Mouse (Mus musculus): ENCODE measurements around the gene Klhdc7a.

Klhdc7a gene

DNA sequence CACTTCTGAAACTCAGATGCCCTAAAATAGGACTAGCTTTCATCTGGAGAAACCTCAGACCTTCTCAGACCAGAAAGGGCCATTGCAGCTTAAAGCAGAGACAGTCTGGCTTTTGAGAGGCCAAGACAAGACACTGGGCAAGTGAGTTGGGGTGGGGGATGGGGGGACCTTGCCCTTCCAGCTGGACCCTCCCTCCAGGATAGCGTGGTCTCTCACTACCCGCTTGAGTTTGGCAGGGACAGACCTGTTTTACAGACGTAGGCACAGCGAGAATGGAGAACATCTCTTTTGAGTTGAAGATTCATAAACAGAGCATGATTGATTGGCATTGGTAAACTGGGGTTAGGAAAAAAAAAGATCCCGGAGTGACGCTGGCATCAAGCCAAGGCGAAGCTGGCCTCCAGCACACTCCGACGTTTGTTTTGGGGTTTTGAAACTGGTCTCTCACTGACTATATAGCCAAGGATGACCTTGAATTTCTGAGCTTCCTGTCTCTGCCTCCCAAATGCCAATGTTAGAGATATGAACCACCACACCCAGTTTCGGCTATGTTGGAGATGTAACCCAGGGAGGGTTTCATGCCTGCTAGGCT is 7.0 kb downstream of the Klhdc7a start:
- DNase-seq (ENCODE audit: low spot score in 2 of 2): no peak

DNA sequence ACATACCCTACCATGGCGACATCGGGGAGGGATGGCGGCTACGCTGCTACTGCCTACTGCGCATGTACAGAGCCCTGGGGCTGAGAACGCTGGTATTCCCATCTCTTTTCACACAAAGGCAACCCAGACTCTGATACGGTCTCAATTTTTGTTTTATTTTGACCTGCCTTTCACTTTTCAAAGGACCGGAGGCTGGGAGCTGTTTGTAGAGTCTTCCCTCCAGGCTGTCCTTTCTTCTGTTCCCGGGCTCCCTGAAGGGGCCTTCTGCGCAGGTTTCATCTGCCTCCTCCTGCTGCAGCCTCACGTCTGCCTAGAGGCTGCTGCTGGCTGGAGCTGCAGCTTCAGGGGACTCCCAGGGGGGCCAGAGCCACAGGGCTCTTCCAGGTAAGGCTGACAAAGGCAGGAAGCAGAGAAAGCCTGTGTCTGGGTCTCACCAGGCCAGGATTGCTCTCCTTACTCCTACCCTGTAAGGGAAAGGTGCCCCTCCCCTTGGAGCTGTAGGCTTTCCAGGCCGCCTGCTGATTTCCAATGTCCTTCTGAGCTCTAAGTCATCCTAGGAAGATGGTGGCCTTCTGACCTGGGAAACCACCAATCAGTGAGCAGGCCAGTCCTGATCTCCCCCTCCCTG is 7.6 kb downstream of the Klhdc7a start:
- DNase-seq (ENCODE audit: low spot score in 2 of 2): no peak

DNA sequence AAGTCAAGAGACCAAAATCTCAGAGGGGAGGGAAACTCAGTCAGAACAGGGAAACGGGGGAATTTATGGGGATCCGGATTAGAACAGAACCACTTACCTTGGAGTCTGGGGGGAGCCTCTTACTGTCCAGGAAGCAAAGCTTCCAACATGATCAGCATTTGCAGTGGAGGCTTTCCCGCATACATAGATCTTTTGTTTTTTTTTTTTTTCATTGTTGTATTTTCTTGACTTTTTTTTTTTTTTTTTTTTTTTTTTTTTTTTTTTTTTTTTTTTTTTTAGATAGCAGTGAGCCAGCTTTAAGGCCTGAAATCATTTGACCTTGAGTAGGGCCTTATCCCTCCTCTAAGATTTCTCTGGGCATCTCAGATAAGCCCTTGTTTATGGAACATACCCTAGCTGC is 8.6 kb downstream of the Klhdc7a start:
- DNase-seq (ENCODE audit: low spot score in 2 of 2): no peak

DNA sequence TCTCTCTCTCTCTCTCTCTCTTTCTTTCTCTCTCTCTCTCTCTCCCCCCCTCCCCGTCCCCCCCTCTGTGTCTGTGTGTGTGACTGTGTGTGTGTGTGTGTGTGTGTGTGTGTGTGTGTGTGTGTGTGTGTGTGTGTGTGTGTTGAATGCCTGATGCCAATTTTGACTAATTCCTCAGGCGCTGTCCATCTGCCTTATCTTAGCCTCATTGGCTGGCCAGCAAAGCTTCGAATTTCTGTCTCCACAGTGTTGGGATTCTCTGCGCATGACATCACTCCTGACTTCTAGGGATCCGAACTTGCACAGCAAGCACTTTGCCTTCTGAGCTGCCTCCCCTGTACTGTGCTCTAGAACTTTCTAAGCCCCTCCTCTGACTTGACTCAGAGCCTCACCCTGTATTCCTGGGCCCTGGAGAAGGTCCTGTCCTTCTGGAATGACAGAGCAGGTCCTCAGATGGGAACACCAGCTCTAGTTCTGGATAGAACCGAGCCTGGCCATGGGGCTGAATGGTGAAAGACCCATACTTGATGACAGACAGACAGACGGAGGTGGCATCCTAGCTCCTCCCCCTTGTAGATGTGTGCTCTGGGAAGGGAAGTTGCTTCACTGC is 16.8 kb downstream of the Klhdc7a start:
- no peak for DNase-seq (ENCODE audit: low spot score in 2 of 2)

DNA sequence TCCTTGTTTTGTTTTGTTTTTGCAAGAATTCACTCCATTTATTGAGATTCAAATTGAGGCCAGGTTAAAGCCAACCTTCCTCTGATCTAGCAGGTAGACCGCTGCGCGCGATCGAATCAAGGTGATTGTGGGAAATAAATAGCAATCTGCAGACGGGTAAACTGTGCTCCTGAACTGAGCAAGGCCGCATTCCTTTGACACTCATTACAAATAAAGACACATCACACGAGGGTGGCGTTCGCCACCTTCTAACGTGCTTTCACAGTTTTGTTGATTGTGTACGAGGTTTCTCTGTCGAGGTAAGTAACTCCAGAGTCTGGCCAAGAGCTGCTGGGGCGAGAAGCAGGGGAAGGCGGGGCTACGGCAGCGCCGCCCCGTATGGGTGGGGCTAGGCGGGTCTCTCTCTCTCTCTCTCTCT is 17.4 kb downstream of the Klhdc7a start:
- no peak for DNase-seq (ENCODE audit: low spot score in 2 of 2)

DNA sequence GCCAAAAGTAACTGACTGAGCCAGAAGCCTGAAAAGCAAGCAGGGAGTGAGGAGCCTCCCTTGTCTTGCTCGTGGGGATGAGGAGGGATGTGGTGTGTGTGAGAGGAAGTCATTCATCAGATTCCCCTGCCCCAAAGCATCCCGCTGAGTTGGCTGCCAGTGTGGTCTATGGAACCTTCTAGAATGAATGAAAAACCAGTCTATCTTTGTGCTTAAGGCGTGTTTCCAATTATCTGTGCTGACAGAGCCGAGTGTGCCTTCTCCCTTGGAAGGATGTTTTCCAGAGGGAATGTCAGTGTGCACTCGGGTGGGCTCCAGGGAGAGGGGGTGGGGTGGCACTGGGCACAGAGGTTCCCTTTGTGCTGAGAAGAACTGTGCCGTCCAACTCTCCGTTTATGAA is 19.2 kb downstream of the Klhdc7a start:
- DNase-seq (ENCODE audit: low spot score in 2 of 2): no peak

DNA sequence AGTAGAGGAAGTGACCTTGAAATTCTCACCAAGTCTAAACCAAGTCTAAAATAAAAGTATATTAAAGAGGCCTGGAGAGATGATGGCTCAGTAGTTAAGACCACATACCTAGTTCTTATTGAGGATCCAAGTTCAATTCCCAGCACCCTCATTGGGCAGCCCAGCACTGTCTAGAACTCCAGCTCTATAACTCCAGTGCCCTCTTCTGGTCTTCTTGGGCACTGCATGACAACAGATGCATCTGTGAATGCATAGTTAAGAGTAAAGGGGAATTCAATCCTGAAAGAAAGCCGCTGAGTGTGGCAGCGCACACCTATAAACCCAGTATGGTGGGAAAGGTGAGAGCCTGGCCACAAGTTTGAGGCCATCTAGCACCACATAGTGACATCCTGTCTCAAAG is 20.5 kb downstream of the Klhdc7a start:
- no peak for DNase-seq (ENCODE audit: low spot score in 2 of 2)

DNA sequence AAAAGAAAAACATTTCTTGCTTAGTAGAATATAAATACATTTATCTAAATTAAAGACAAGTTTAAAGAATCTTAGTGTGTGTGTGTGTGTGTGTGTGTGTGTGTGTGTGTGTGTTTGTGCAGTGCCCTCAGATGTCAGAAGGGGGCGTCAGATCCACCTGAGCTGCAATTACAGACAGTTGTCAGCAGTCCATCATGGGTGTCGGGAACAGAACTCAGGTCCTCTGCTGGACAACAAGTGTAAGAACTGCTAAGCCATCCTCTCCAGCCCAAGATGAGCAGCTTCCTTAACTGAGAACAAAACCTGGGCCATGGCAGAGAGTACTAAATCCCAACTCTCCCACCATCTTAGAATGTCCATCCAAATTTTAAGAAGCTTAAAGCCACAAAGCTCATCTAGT is 26.0 kb downstream of the Klhdc7a start:
- no peak for DNase-seq (ENCODE audit: low spot score in 2 of 2)

DNA sequence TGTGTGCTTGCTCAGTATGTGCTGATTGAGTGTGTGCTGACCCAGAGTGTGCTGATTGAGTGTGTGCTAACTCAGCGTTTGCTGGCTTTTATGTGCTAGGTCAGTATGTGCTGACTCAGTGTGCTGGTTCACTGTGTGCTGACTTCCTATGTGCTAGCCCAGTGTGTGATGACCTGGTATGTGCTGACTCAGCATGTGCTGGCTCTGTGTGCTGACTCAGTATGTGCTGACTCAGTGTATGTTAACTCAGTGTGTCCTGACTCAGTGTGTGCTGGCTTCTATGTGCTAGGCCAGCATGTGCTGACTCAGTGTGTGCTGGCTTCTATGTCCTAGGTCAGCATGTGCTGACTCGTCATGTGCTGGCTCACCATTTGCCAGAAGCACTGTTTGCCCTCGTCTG is 32.3 kb downstream of the Klhdc7a start:
- DNase-seq (ENCODE audit: low spot score in 2 of 2): no peak

DNA sequence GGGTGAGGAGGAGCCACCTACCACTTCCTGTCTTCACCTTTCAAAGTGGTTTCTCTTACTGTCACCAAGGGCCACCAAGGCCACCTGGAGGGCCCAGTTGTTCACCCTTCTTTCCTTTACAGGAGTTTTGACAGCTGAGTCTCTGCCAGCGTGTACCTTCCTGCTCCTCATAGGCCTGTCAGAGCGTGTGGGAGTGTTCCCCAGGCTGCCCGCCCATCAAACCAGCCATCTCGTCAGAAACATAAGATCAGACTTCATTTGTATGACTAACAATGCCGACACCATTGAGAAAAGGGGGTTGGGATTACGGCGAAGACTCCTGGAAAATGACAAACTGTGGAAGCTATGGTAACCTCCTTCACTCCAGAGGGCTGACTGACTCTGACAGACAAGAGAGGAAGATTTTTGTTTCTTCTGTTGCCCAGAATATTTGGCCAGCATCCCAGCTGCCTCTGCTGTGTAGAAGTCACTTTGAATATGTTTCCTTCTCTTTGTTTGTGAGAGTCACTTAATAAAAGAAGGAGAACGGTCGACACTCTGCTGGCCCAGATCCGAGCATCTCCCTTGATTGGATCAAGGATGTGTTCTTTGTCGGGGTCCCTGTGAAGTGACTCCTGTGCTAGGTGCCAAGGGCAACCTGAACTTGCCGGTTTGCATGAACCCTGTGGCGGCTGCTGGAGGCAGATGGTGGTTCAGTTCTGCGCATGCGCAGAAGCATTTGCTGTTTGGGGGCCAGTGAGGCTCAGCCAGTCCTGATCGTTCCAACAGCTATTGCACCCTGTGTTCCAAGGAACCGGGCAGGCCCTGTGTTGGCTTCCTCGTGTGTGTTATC is 34.6 kb downstream of the Klhdc7a start:
- no peak for DNase-seq (ENCODE audit: low spot score in 2 of 2)

DNA sequence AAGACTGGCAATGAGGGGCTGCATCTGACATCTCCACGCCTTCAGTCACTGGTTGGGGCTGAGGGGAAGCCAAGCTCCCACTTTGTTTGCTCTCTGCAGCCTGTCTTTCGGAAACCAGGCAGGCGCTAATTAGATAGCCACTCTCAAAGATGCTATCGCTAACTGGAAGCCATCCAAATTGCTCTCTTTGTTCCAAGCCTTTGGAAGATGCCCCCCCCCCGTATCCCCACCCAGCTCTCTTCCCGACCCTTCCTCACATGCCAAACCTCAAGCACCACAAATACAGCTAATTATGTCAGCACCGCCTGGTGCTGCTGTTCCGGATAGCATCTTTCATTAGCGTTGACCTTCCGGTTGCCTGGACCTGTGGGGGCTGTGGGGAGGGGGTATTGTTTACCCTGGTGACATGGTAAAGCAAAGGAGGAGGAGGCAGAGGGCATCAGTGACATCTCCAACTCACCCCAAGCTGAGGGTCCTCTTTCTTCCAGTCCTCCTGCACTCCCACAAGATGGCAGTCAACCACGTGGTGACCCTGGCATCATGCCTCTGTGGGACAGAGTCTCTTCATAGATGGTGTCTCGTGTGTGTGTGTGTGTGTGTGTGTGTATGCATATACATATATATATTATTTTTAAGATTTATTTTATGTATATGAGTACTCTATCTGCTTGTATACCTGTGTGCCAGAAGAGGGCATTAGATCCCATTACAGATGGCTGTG is 35.9 kb downstream of the Klhdc7a start:
- no peak for DNase-seq (ENCODE audit: low spot score in 2 of 2)

DNA sequence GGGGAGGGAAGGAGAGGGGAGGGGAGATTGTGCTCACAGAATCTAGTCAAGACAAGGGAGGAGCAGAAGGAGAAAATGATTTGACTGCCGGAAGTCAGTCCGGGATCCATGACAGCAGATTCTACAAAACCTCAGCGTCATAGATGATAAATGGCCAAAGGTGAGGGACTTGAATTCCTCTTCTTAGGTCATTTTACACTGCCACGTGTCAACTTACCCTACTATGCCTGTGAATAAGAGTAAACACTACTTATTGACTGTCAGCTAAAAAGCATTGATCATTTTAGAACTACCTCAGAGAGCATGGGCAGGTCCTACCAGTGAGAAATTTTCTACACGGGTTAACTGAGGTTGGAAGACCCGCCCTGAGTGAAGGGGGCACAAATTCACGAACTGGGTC is 36.9 kb downstream of the Klhdc7a start:
- DNase-seq (ENCODE audit: low spot score in 2 of 2): no peak

DNA sequence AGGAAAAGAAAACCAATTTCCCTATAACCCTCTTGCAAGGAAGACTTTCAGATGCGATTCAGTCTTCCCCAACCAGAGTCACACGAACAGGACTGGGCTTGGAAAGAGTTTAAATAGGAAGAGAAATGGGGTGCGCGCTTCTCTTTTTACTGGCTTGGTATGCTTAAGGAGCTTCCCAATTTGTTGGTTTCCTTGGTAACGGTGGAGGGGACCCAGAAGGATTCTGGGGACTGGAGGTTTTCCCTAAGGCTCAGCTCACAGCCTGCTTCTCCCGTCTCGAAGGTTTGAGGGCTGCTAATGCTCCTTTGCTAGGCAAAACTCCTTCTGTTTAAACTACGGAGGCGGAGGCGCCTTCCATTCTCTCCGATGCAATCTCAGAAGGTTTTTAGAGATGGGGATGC is 41.7 kb downstream of the Klhdc7a start:
- DNase-seq (ENCODE audit: low spot score in 2 of 2): no peak

DNA sequence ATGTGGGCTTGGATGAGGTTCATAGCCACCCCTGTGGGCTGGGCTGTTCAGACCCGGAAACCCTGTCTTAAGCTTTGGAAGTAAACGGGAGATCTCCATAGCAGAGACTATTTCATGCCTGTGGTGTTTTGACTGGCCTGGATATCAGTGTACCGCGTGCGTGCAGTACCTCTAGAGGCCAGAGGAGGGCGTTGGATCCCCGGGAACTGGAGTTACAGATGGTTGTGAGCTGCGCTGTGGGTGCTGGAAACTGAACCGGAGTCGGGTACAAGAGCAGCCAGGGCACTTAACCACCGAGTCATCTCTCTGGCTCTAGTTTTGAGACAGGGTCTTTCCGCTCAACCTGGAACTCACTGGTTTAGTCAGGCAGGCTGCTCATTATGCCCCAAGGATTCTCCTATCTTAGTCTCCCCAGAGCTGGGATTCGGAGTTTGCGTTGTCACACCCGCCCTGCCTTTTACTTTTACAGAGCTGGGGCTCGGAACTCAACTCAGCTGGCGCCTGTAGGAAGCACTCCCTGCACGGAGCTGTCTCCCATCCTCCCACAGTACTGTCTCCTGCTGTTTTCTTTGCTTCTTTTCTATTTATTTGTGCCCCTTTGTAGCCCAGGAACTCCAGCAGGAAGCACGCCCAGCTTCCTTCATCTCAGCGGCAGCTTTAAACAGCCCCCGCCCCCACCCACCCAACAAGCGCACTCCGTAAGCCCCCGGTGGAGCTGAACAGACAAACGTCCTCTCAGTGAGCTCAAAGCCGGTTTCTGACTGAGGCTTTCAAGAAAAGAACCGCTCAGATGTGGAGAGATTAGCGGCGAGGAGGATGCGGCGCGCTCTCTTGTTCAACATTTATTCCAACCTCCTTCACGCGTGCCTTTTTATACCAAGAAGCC is 42.3 kb downstream of the Klhdc7a start:
- DNase-seq (ENCODE audit: low spot score in 2 of 2): no peak

DNA sequence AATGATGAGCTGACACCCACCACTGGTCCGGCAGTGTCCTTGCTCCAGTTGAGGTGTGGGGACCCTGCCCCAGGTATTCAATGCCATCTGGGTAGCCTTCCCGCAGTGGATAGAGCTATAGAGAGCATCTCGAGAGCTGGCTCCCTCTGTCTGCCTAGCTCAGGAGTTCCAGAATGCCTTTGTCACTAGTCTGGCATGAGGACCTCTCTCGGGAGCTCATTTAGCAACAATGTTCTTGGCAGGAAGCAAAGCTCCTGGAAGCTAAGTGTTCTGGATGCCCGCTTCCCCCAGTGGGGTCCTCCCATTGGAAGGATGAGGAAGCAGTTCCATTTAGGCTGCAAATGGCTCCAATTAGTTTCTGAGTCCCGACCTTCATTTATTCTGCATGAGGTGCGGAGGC is 51.1 kb downstream of the Klhdc7a start:
- DNase-seq (ENCODE audit: low spot score in 2 of 2): no peak

All from urinary bladder, postnatal 4 days (tissue).